Mouse (Mus musculus): ENCODE results near the gene Nkpd1.

The Nkpd1 gene

DNA sequence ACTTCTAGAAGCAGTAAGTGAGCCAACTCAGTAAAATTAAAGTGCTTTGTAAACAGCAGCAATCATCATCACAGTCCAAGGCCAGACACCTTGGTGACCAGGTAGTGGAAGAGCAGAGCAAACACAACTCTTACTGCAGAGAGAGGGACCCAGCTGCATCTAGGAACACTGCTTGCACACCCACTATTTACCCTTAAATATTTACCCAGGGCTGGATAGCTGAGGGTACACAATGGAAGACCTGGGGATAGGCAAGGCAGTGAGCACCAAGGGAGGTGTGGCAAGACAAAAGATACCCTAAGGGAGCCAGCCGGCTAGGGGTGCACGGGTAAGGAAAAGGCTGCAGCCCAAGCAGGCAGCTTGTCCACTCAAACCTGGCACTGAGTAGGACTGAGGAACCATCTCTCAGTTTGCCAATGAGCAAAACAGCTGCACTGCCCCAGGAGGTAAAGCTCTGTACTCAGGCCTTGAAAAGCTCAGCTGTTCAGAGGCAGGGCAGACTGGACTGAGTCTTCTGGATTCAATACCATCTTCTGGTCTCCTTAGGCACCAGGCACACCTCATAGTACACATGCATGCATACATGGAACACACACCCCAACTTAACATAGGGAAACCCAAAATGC lies 29.8 kb downstream of the Nkpd1 start:
- no peak for DNase-seq

DNA sequence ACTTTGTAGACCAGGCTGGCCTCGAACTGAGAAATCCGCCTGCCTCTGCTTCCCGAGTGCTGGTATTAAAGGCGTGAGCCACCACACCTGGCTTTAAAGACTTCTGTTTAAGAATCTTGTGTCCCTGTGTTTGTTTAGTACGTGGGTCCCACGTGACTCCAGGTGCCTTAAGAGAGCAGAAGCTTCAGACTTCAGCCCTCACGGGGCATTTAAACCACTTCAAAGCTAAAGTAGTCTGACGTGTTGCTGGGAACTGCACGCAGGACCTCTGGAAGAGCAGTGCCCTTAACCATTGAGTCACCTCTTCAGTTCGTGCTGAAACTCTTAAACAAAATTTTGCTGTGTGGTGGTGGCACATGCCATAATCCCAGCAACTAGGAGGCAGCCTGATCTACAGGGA lies 31.8 kb downstream of the Nkpd1 start:
- DNase-seq = no peak

DNA sequence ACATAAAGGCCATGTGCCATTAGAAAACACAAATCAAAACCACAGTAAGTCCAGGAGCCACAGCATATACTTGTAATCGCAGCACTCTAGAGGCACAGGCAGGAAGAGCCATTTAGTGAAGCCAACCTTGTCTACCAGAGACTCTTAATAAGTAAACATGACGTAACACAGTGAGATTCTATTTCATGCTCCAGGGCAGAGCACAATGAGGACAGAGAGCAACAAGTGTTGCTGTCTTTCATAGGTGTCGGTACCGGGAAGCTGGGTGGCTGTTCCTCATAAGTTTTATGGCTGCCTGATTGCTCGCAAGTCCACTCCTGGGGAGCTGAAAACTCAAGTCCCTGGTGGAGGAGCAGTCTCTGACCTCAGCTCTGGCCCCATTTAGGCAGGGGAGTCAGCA lies 34.0 kb downstream of the Nkpd1 start:
- DNase-seq = no peak

DNA sequence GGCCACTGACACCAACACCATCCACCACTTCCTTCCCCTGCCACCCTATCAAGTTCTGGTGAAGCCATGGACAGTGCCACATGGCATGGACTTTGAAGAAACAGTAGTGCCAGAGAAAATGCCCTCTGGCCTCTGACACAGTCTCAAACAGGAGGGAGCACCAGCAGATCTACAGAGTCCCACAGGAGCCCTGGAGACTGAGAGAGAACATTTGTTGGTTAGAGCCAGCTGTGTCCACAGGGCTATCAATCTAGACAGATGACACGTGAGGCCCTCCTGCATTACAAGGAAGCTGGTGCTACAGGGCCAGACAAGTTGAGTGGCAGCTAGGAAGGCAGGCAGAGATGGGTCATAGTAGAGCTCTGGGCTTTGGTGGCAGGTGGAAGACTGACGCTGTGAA lies 34.8 kb downstream of the Nkpd1 start:
- DNase-seq = no peak

DNA sequence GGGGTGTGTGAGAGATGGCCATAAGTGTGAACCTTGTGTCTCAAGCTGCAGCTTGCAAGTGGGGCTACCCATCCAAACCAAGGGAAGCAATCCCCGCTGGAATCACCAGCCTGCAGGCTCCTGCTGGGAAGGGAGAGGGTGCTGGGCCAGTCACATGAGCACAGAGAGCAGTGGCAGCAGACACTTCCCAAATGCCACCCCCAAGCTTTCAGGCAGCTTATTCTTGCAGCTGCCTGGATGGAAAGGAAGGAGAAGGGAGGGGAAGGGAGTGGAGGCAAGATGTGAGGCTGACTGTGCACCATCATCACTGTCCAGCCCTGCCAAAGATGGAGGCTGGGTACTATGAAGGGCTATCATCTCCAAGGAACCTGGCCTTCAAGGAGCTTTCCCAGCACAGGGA lies 36.5 kb downstream of the Nkpd1 start:
- no peak for DNase-seq

DNA sequence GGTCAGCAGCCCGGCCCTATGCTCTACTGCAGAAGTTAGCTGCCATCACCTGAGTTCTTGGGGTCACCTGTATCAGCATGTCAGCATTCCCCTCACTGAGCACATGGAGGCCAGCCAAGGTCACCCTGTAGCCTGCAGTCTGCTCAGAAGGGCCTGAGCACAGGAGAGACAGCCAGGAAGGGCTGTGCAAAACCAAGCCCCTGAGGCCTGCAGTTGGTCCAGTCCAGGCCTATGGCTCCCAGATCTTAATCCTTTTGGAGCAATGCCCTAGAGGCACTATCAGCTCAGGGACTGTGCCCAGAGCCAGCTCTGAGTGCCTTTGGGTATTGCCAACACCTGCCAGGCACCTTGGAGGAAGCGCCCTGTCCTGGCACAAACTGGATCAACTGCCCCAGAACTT lies 39.4 kb downstream of the Nkpd1 start:
- DNase-seq = no peak

DNA sequence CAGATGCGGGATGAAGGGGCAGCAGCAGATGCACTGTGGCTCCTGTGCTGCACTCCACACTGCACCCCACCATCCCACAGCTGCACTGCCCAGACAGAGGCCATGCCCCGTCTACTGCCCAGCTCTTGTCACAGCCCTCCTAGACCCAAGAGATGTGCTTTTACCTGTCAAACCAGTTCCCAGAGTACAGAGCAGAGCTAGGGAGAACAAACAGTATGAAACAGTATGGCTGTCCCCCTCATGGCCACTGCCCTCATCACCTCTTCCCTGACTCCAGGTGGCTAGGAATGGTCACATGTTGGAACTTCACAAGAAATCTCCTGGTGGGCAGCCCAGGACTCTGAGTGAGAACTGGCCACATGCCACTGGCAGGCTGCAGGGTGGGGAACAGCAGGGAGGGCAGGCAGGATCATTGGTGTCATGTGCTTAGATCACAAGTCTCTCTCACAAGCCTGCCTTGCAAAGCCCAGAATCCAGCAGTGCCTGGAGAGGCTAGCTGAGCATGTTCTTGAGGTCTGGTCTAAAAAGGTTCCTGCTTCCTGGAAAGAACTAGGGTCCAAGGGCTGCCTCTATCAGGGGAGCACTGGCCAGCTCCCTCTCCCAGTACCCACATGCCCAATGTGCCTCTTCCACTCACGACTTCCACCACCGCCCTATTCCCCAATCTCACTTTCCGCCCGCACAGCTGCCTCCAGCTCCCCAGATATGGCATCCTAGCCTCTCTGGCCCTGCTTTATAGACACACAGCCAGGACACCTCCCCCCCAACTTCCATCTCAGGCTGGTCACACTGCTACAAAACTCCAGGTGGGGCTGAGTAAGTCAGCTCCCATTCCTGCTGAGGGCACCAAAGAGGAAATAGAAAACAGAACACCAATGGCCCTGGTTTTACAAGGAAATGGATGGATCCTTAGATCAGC lies 40.6 kb downstream of the Nkpd1 start:
- no peak for DNase-seq

DNA sequence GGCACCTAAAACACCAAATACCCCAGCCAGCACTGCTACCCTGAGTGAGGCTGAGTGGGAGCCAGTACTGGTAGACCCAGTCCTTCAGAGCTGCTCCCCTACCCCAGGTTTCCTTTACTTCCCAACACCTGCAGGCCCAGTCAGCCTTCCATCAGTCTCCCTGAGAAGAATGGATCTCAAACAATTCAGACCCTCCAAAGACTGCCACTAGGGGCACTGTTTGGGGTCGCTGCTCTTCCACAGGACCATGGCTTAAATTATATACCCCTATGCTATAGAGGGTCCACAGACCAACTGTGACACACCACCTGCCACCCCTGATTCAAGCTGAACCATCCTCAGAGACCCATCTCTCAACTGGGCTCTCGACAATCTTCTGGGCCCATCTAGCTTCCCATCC lies 41.3 kb downstream of the Nkpd1 start:
- peak; percentile 63 for DNase-seq

DNA sequence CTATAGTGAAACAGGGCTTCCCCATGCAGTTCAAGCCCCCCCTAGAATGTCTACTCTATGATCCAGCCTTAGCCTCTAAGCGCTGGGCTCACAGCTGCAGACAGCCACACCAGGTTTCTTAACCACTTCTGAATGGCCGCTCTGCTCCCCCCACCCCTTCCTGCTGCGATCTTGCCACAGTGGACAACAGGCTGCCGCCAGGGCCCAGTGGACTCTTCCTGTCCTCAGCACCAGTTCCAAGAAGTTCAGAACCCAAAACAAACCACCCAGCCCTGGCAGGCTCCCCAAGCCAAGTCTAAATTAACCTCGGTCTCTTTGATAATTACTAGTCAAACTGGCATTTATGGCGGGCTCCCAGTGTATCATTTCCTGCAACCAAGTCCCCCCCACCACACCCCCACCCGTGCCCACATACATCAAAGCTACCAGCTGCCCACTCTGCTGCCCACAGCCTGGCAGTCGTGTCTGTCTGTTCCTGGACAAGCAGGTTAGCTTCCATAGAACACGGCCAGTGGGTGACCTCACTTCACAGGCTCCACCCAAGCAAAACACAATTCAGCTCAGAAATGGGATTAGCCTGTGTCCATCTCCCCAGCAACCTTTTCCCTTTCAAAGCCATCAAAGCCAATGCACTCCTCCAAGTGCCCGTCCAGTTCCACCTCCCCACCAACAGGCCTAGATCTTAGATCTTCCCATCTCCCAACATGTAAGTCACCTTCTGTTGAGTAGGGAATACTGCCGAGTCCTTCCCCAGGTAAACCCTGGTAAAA lies 43.0 kb downstream of the Nkpd1 start:
- peak; percentile 32 for DNase-seq

DNA sequence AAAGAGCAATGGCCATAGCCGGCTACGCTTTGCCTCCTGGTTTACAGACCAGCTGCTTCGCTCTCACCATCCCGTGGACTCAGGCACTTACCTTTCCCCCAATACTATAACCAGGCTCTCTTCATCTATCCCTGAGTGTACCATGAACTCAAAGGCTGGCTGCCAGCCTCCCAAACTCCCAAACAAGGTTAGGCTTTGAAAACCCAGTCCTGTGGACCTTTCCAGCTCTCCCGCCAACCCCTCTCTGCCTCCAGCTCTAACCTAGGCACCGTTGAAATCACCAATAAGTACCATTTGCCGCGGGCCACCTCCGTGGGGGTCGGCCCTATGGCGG lies 43.8 kb downstream of the Nkpd1 start:
- no peak for DNase-seq

DNA sequence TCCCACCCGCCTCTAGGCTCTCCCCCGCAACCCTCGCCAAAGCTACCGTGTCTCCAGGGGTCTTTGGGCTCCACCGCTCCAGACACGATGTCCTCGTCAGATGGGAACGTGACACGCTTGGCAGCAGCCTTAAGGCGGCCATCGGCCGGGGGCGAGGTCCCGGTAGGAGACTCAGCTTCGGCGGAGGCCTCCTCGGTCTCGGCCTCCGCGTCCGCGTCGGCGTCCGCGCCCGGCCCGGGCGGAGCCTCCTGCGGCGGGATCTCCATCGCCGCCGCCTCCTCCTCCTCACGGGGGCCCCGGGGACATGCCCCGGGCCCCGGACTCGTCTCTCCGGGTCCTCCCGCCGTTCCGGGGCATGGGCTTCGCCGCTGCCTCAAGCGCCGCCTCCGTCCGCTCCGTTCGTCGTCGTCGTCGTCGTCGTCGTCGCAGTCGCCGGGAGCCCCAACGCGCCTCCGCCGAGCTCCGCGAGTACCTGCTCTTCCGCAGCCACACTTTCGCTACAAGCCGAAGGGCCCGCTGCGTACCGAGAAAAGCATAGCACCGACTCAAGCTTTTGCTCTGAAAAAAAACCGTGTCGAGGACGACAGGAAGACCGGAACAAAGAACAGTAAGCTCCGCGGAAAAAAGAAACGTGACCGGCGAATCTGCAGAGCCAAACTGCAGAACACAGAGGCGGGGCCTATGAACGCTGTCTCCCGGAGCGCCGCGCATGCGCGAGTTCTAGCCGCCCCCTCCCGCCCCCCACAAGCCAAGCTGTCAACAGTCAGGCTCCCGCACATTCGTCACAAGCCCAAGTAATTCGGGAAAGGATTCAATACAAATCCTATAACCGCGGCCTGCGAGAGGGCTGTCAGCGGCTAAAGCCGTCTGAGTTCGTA lies 44.4 kb downstream of the Nkpd1 start:
- DNase-seq = peak; percentile 99

DNA sequence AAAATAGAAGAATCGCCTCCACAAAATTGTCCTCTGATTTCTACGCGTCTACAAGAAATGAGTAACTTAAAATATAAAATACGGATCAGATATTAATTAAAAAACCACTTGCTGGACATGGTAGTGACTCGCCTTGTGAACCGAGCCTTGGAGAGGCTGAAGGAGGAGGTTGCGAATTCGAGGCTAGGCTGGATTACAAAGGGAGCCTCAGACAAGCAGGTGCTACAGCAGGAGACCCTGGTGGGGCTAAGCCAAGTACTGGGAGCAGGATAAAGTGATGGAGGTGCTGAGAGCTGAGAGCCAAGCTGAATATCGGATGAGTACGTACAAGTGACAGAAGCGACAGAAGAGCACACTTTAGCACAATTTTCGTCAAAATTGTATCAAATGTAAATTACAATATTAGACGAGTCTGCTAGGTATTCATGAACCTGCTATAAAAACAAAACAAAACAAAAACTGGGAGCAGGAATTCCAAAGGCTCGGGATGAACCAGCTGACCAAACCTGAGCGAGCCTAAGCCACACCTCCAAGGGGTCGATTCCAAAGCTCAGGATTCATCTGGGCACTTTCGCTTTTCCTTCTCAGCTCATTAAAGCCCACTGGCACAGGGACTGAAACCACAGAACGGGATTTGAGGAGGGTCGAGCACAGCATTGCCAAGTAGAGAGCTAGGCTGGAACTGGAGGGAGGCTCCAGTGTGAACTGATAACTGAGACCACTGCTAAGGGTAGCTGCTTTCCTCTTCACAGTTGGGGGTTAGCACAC lies 45.2 kb downstream of the Nkpd1 start, which contains the start of gene Ppp1r37:
Gene Ppp1r37, minus strand, starts transcription at position 434 of the 768 bp plus-strand sequence.
- DNase-seq = peak; percentile 80

DNA sequence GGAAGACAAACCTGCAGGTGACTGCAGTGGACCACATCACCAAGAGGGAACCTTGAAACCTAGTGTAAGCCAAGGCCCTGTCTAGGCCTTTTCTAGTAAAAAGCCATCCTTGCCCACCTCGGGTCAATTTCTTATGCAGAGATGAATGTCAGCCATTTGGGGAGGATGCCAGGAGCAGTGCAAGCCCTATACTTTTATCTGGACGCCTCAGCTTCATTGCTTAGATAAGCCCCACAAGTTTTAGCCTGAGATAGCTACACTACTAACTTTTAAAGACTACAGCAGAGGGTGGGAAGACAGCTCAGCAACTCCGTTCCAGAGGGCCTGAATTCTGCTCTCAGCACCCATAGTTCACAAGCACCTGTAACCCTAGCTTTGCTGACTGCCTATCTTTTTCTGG lies 46.2 kb downstream of the Nkpd1 start:
- no peak for DNase-seq

DNA sequence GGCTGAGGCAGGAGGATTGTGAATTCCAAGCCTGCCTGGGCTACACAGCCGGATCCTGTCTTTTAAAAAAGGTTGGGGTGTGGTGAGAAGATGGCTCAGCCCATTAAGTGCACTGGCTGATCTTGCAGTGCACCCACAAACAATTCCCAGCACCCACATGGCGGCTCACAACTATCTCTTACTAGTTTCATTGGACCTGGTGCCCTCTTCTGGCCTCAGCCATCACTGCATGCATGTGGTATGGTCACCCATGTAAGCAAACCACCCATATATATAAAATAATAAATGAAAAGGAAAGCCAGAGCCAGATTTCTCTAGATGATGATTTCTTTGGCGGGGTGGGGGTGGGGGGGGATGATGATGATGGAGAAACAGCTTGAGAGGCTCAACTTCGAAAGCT lies 46.8 kb downstream of the Nkpd1 start:
- DNase-seq = no peak

DNA sequence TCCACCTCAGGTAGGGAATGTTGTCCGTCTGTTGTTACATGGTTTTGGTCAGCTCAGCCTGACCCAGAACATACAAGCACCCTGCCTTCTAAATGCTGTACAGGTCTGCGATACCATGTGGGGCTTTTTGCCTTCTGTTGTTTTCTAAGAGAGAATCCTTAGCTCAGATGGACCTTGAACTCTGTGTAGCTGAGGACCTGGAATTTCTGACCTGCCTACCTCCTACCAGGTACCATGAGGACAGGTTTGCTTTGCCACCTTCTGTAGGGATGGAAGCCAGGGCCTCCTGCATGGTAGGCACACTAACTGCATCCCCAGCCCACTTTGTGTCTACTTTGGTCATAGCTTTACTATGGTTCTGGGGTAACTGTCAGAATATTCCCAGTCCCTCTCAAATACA lies 48.2 kb downstream of the Nkpd1 start:
- no peak for DNase-seq

DNA sequence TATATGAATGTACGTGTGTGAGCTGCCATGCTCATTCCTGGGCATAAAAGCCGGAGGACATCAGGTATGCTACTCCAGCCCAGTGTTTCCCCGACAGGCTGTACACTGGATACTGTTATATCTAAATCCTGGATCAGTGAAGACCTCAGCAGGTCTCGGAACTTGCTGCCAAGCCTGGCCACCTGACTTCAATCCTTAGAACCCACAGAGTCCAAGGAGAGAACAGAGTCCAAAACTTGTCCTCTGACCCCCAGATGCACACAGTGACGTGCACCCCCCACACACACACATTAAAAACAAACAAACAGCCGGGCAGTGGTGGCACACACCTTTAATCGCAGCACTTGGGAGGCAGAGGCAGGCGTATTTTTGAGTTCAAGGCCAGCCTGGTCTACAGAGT lies 49.8 kb downstream of the Nkpd1 start:
- DNase-seq = no peak

DNA sequence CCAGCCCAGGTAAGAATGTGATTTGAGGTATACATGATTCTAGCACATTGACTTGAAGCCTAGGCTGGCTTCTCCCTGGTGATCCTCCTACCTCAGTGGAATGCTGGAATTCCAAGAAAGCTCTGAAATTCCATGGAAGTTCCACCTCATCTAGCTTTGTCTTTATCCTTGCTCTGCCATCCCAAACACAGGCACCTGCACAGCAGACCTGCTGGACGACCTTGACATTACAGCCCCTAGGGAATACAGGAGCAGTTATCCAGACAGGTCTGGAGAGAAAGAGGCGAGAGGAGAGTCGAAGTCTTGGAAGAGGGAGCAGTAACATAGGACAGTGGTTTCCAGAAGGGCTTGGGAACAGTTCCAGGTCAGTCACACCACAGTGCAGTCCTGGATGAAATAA lies 52.0 kb downstream of the Nkpd1 start:
- DNase-seq = no peak

DNA sequence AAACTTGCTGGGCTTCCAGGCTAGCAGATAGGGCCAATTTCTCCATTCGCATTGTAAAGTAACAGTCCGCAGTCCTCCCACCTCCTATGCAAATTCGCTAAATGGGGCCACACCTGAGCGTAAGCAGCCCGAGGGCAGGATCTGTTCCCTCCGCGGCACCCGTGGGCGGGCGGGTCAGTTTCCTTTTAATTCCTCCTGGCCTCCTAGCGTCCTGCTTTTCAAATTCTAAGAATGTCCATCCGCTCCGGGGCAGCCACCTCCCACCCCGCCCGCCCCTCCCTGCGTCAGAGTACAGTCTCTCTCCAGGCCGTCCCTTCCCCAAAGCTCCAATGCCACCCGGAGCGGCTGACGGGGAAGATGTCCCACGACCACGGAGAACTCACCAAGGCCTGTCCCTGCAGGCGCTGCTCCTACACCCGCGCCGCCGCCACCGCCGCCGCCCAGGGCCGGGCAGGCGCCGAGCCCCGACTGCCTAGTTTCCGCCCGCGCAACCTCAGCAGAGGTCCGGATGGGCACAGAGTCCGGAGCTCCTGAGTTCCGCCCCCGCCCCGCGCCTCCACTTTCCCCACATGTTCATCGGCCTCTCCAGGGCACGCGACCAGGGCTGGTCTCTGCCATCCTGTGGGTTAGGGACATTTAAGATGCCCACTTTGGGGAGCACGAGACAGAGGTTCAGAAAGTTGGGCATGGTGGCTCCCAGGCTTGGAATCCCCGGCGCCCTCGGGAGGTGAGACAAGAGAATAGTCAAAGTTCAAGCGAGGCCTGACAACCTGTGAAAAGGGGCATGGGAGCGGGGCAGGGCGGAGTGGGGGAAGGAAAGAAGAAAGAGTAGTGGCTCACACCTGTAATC lies 55.5 kb downstream of the Nkpd1 start:
- peak; percentile 91 for DNase-seq

DNA sequence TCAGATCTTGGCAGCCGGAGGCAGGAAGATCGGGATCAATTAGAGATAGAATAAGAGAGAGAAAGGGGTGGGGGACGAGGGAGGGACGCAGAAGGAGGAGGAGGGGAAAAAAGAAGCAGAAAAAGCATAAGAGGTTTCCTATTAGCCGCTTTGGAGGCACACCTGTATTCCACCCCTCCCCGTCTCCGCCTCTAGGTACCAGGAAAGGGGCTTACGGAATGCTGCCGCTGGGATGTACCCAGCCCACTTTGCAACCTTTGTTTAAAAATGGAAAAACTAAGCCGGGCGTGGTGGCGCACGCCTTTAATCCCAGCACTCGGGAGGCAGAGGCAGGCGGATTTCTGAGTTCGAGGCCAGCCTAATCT lies 56.1 kb downstream of the Nkpd1 start:
- DNase-seq = no peak
